Mouse (Mus musculus): ENCODE results near the gene E2f3.

E2f3 gene

DNA sequence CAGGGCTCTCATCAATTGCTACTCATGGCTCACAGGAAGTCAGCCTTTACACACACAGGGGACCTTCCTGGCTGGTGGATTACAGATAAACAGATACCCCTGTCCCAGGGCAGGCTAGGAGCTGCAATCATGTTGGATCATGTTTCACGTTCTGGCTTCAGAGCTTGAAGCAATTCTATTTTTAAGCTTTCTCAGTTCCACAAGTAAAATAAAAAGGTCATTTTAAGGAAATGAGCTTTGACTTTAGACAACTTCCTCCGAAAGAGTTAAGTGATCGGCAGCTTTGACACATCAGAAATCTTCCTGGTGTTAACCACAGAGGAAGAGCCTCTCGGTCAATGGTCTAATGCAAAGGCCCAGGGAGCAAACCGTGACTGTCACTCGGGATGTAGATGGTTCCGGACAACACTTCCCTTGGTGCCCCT lies 6.7 kb downstream of the E2f3 start:
- DNase-seq (ENCODE audit: low spot score) = no peak

DNA sequence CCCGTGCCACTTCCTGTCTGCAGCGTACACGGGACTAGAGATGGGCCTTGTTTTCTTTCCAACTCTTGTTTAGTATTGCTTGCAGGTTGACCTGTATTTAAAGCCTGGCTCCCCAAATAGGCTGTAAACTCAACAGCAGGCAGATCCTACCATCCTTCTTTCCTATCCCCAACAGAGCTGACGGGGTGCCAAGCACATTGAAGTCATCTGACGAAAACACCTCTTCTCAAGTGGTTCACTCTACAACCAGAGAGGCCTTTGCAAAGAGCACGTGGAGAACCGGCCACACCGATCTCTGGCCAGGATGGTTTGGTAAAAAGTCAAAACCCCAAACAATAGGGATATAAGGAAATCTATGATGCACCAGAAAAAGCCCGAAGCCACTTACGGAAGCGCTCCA lies 8.5 kb downstream of the E2f3 start:
- no peak for DNase-seq (ENCODE audit: low spot score)

DNA sequence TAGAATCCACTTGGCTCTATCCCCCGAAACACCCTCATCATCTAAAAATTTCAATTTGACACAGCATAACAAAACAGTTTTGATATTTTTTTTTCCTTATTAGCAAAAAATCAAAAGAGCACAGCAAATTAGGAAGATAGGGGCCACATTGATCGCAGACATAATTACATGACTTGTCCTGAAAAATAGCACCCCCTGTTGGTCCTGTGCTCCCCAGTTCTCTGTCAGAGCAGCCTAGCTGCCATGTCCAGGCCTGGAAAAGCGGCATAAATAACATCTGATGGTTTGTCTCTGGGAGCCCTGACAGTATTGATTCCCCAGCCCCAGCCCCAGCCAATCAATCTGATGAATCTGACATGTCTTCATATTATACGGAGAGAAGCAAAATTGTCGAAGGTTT lies 11.8 kb downstream of the E2f3 start:
- no peak for DNase-seq (ENCODE audit: low spot score)

DNA sequence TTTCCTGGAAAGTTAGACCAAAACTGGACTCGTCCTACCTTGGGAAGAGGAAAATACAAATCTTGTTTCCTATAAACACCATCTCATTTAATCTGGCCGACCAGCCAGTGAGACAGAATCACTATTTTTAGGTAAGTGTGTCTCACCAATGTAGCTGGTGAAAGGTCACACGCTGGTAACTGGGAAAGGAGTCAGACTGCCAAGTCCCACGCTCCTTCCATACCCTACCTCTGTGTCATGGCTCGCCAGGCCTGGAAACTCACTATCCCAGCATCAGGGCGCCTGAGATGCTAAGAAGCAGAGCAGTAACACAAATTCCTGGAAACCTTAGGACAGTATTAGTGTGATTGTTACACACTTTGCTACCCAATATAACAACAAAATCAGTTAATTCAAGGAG lies 12.3 kb downstream of the E2f3 start:
- DNase-seq (ENCODE audit: low spot score) = no peak

DNA sequence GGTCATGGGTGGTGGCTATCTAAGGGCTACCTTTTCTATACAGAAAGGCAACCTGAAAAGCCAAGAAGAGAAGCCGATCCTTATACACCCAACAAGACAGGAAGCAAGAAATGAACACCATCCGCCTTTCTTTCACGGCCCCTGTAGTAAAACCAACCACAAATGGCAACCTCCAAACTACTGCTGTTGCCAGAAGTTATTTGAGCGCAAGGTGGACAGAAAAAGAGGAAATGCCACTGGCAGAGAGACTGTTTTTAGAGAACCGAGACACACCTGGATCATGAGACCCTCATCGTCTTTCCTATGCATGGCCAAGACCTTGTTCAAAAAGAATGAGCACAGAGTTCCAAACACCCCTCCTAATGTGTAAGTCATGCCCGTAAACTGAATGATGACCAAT lies 15.5 kb downstream of the E2f3 start:
- no peak for DNase-seq (ENCODE audit: low spot score)

DNA sequence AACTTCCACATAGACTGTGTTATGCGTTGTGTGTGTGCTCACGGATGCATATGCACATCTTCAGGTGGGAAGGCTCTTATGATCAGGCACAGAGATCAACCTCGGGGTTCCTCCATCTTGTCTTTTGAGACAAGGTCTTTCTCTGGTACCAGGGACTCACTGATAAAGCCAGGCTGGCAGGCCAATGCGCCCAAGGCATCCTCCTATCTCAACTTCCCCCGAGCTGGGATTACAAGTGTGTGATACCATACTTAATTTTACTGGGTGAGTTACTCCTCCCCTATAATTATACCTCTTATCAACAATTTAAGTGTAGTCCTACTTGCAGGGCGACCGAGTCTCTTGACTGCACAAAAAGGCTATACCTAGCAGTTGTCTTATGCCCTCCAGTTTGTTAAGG lies 17.2 kb downstream of the E2f3 start:
- DNase-seq (ENCODE audit: low spot score) = no peak

DNA sequence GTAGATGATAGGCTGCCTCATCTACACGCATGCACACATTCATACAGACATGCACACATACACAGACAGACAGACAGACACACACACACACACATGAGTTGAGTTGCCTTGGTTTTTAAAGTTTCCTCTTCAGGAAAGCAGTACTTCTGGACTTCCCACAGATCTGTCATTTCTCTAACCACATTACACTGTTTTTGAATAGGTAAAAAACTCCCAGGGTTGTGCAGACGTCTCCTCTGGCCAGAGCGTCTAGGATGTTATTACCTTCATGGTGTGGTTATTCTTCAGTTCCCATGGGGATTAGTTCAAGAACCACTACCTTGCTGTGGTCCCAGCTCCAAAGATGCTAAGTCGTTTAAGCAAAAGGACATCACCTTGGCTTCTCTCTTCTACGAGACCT lies 18.5 kb downstream of the E2f3 start:
- no peak for DNase-seq (ENCODE audit: low spot score)

DNA sequence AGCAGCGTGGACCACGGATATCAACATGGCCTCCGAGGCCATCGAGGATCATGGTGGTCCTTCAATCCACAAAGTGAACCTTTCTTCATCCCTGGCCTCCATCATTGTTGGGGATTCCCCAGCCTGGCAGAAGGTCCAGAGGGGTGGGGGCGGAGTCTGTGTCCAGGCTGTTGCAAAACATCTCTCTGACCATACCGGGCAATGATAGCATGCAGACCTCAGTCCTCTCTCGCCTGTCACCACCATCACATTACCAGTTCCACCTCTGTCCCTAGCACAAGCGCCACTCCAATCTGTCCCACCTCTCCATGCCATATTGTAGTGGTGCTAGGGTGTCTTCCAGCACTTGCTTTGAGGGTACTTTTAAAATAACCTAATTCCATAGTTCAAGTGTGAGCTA lies 18.9 kb downstream of the E2f3 start:
- DNase-seq (ENCODE audit: low spot score) = no peak

DNA sequence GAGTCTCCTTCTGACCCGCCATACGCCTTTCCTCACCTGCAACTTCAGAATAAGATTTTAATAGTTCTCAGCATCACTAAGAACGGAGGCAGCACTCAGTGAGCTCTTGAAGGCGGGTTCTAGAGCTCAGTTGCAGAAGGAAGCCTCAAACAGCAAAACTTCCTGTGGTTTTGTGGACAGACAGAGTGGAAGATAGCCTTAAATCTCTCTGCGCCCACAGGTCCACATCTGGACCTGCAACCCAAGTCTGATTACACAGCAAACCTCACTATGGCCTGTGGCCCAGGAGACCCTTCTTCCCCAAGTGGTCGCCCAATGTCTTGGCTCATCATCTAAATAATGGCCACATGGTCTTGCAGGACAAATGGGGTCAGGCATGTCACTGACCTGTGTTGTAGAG lies 21.8 kb downstream of the E2f3 start:
- DNase-seq (ENCODE audit: low spot score) = no peak

DNA sequence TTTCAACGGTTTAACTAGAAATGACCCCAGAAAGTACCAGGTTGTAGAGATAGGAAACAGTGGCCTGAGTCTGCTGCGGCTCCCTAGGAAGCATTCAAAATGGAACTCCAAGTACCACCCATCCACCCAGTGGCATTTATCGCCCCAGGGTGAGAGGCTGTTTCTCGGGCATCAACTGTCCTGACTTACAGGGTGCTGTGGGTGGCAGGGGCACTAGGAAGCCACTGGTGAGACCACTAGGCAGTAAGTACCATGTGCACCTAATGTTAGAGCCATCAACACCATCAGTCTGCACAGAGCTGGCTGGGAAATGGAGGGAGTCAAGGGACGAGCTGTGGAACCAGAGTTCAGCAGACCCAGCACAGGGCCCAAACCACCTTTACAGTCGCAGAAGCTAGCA lies 25.4 kb downstream of the E2f3 start:
- no peak for DNase-seq (ENCODE audit: low spot score)

DNA sequence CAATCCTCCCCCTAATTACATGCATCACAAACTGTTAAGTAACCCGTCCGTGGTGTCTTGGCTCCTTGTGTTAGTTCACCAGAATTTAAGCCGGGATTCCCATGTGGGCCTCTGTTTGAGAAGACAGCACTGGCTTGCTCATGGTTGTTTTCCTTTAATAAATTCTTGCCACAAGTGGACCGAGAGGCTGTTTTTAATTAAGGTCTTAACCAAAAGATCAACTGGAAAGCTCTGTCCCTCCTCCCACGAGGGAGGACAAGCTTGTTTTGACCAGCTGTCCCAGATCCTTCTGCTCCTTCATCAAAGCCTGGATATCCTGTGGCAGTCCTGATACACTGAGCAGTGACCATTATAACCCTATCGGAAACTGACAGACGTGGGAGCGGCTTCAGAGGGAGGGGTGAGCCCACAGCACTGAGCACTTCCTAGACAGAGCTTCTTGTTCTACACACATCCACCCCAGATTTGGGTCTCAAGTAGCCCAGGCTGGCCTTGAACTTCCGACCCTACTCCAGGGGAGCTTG lies 28.1 kb downstream of the E2f3 start:
- DNase-seq (ENCODE audit: low spot score) = no peak

DNA sequence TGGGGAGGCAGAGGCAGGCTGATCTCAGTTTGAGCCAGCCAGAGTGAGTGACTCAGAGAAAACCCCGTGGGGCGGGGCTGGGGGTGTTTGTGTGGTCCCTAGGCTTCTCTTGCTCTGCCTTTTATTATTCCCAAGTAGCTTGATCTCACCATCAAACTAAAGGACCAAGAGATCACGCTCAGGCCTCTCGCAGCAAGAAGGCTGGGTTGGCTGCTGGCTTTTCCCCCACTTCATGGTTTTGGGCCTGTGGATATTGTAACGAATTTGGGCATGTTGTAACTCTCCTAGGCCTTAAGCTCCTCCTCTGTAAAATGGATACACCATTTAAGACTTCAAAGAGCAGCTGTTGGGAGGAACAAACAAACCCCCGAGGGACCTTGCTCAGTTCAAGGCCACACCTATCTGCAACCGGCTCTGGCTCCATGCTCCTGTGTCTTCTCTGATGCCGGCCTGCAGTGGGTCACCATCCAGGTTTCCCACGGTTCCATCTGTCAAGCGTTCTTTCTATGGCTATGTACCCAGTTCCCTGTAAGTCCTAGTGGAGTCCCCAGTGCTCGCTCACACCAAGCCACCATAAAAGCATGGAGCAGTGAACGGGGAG lies 28.9 kb downstream of the E2f3 start:
- no peak for DNase-seq (ENCODE audit: low spot score)

DNA sequence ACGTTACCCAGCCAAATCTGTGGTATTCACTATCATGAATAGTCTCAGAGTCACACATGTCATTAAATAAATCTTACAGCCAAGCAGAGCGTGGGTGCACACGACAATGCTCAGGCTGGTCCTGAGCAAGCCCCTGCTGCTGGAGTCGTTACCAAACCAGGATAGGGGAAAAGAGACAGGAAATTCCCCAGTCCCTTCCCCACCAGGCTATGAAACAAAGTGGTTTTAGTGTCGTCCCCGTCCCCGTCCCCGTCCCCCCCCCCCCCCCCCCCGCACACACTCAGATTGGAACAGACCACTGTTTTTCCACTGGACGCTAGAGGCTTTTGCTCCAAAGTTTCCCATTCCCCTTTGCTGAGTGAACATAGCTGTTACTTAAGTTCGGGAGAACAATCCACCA lies 30.6 kb downstream of the E2f3 start:
- DNase-seq (ENCODE audit: low spot score) = no peak

DNA sequence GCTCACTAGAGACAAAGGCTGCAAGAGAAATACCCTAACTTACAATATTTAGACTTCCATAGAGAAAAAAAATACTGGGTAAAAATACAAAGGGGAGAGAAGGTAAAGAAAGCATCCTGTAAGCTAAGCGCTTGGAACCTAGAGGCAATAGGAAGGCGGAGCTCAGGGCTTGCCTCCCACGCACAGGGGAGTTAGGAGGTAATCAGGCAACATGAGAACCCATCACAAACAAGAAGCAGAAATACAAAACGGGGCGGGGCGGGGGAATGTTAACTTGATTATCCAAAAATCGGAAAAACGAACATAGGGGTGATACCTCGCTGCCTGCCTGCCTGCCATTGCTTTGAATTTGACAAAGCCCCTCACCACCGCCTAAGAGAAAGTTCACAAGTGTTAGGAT lies 31.1 kb downstream of the E2f3 start:
- no peak for DNase-seq (ENCODE audit: low spot score)

DNA sequence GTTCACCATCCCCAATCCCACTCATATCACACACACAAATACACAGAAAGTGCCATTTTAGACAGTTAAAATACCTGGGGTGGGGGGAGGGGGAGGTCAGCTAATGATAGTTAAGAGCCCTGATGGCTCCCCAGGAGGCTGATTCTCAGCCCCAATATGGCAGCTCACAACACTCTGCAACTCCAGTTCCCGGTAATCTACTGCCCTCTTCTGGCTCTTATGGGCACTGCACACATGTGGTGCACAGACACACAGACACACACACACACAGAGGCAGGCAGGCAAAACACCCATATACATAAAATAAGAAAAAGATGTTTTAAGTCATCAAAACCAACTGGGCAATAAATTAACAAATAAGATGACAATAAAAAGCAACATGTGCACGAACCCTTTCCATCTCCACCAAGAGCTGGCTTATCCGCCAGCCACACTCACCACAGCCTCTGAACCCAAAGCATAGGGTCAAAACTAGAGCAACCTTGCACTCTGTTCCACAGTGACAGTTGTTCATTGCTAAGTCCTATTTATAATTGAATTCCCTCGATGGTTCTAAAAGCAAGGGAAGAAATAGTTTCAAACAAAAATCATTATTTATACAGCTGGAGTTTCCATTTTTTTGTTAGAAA lies 32.3 kb downstream of the E2f3 start:
- no peak for DNase-seq (ENCODE audit: low spot score)

DNA sequence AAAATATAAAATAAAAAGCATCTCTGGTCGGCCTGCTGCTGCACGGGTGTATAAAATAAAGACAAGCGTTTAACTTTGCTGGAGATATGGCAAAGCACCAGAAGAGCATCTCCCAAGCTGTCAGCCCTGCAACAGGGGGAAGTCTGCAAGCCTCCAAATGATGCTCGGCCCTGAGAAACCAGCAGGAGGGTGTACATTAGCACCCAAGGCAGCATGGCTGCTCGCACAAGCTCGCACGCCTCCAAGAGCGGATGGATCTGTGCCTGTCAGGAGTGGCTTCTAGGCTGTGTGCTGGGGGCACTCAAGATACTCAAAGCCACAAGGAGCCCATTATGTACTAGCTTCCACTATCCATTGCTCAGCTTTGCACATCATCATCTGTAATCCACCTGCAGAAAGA lies 39.8 kb downstream of the E2f3 start:
- no peak for DNase-seq (ENCODE audit: low spot score)

DNA sequence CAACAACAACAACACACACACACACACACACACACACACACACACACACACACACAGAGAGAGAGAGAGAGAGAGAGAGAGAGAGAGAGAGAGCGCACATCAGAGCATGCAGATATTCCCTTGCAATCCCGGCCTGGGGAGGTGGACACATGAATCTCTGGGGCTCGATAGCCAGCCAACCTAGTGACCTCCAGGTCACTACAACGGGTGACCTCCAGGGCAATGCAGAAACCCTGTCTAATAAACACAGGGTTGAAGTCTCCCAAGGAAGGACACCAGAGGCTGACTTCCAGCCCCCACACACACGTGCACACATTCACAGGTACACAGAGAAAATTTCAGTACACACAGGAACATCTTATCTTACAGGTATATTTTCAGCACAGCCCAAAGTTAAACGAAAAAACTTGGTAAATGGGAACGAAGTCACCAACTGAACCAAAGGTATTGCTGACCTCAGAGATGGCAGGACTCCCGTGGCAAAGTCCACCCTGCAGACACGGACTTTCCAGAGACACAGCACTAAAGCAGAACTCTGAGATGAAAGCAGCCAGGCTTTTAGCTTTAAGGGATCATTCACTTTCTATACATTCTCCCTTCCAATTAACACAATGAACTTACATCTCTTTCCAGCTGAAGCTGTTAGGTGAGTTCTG lies 40.8 kb downstream of the E2f3 start:
- no peak for DNase-seq (ENCODE audit: low spot score)

DNA sequence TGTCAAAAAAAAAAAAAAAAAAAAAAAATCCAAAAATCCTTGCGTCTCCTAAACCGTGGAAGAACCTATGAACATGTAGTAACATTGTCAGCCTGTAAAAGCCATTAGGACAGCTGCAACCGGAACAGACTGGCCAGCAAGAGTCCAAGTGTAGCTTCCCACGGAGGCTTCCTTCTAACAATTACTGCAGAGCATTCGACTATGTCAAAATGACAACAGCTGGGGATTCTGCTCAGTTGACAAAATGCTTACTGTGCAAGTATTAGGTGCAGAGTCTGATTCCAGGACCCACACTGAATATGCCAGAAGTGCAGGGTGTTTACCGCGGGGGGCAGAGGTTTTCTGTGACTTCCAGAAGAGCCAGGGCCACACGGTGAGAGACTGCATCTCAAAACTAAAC lies 41.4 kb downstream of the E2f3 start:
- no peak for DNase-seq (ENCODE audit: low spot score)

DNA sequence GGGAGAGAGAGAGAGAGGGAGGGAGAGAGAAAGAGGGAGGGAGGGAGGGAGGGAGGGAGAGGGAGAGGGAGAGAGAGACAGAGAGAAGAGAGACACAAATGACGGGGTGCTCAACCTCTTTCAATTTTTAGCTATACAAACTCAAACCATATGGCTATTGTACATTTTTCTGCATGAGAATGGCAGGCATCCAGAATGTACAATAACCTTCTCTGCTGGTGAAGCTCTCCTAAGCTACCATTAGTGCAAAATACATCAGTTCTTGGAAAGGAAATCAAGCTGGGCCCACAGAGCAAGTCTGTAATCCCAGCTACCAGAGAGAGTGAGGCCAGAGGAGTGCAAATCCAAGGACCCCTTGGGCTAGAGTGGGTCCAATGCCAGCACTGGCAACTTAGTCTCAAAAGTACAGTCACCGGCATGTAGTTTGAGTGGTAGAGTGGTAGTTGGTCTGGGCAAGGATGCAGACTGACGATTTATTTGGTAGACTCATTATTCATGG lies 42.3 kb downstream of the E2f3 start:
- DNase-seq (ENCODE audit: low spot score) = no peak

DNA sequence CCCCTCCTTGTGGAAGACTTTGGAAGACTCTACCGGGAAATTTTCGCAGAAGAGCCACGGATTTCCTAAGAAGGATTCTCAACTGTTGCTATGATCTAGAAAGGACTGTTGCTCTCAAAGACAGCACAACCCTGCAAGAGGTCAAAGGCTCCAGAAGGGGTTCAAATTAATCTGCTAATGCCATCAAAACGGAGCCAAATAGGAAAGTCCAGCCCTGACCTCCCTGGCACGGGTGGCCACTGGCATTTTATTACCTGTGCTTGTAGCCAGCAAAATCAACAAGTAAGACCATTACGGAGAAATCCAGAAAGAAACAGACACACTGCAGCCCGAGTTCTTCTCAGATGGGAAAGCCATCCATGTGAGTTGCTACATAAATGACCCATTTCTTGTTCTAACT lies 45.8 kb downstream of the E2f3 start:
- DNase-seq (ENCODE audit: low spot score) = no peak

DNA sequence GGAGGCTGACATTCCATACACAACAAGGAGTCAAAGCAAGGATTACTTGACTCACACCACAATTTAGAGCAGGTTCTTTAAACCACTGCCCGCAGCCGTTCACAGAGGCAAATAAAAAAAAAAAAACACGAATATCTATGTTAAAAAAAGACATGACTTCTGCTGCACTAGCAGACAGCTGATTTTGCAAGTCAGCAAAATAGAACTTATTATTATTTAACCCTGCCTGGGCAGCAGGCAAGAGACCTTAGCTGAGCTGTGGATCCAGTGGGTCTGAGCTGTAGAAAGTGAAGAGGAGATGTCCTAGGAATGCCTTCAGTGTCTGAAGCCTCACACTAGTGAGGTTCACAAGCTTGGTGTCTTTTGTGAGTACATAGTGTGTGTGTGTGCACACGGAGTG lies 46.5 kb downstream of the E2f3 start:
- no peak for DNase-seq (ENCODE audit: low spot score)

DNA sequence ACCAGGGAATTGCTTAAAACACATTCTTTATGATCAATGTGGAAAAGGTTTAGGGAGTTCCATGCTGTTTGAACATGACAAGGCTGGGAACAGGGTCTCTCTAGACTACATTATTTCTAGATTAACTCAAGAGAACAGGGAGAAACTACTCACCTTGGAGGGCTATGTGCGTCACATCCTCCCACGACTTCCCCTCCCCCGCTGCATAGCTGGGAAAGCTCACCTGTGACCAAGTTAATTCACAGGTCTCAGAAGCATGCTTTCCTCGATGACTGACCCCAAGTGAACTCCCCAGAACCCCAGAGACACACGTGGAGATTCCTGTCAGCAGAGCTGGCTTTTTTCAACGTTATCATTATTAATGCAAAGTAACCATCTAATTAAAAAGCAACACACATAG lies 47.1 kb downstream of the E2f3 start:
- DNase-seq (ENCODE audit: low spot score) = no peak

DNA sequence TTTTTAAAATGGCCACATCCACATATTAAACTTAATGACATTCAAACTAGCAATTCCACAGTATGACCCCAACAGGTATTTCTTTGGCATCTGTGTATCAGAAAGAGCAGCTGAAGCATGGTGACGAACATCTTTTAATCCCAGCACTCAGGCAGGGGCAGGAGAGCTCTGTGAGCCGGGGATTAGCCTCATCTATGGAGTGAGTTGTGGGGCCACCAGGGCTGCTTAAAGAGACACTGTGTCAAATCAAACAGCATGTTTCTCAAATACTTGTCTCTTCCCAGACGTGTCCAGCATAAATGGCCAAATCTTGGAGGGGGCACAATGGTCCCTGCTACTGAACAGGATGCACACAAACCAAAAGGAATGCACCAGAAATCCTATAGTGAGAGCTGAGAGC lies 59.7 kb downstream of the E2f3 start:
- no peak for DNase-seq (ENCODE audit: low spot score)

DNA sequence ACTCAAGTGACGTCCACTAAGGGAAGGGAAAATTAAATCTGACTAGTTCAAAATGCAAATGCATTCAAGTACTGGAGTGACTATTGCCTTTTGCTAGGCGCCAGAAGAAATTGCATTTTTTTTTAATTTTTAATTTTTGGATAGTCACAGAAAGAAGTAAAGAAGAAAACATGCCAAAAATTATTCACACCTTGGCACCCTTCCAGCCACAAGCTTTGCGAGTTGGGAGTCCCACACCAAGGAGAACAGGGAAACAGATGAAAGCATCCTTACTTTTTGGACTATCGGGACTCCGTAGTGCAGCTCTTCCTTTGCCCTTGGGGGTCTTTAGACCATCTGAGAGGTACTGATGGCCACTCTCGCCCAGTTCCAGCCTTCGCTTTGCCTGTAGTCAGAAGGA lies 66.0 kb downstream of the E2f3 start:
- DNase-seq (ENCODE audit: low spot score) = no peak

All from urinary bladder, postnatal 14 days (tissue).